Mouse (Mus musculus) neural tube, embryonic 11.5 days (tissue): ENCODE results near the gene Gstk1. TPM values are rescaled to one million over a fixed set of nuclear protein-coding genes. Genes with fewer than 3 reads are reported as not detected.

Experiments
- ATAC-seq: fragments of 200-750 bp; cut with Nextera tagmentation; 2 replicates; pipeline ENCODE4 v1.8.0; 2017; ENCODE audit warnings: moderate number of reproducible peaks, mild to moderate bottlenecking, moderate TSS enrichment, moderate library complexity; ENCODE audit not compliant: insufficient read depth, low FRiP score, low TSS enrichment
- DNase-seq: peaks from one replicate; pipeline ENCODE4 v3.0.0-alpha.2; 2015; ENCODE audit warnings: low spot score
- H3K27ac ChIP-seq: fragments of 300-500 bp; sonication (generic); 2 replicates; pipeline ENCODE4 v1.5.1; 2014; ENCODE audit warnings: low read depth, mild to moderate bottlenecking, low read length
- H3K27me3 ChIP-seq: fragments of 300-500 bp; sonication (generic); 2 replicates; pipeline ENCODE4 v1.6.1; 2014; ENCODE audit warnings: mild to moderate bottlenecking, low read length, mixed read lengths; ENCODE audit not compliant: control insufficient read depth, insufficient read depth
- H3K36me3 ChIP-seq: fragments of 300-500 bp; sonication (generic); 2 replicates; pipeline ENCODE4 v1.6.1; 2014; ENCODE audit warnings: mild to moderate bottlenecking, low read length, moderate library complexity, mixed read lengths; ENCODE audit not compliant: control insufficient read depth, insufficient read depth
- H3K4me1 ChIP-seq: fragments of 300-500 bp; sonication (generic); 2 replicates; pipeline ENCODE4 v1.6.1; 2014; ENCODE audit warnings: low read length, mixed read lengths; ENCODE audit not compliant: control insufficient read depth, insufficient read depth
- H3K4me2 ChIP-seq: fragments of 300-500 bp; sonication (generic); 2 replicates; pipeline ENCODE4 v1.6.1; 2014; ENCODE audit warnings: low read depth, mild to moderate bottlenecking, moderate library complexity
- H3K4me3 ChIP-seq: fragments of 300-500 bp; sonication (generic); 2 replicates; pipeline ENCODE4 v1.5.1; 2014; ENCODE audit warnings: low read depth, low read length
- H3K9ac ChIP-seq: fragments of 300-500 bp; sonication (generic); 2 replicates; pipeline ENCODE4 v1.6.1; 2014; ENCODE audit warnings: mild to moderate bottlenecking, low read length
- H3K9me3 ChIP-seq: fragments of 300-500 bp; sonication (generic); 2 replicates; pipeline ENCODE4 v1.6.1; 2016; ENCODE audit warnings: low read length; ENCODE audit not compliant: control insufficient read depth
- WGBS: fragments of 180-500 bp; shearing (Covaris S2); extraction: QIAGEN DNeasy Blood & Tissue Kit; methylation state at CpG from one replicate; pipeline ENCODE4 v1.1.7; 2014; 5-methylcytosine and 5-hydroxymethylcytosine counted together
- polyA plus RNA-seq: library from polyadenylated mRNA; unstranded; fragments of >200 nt; fragmentation: Nextera tagmentation; extraction: Ambion mirVana; gene quantifications from 2 replicates; pipeline ENCODE4 v1.2.1, GENCODE M21; 2014

The Gstk1 gene
- polyA plus RNA-seq, 1 experiment from 2014 or later: 21.0 TPM

GRCm38 (mm10) chr6:42293327-42293726, 47.6 kb downstream of the Gstk1 start:
- Histone ChIP-seq H3K27me3 (no peaks in the 10 kb centered on the region), H3K36me3 (no peaks in the 10 kb centered on the region; the same call in none of the 2 replicates), H3K9me3 (no peaks in the 10 kb centered on the region), H3K4me1 (no peaks in the 10 kb centered on the region), H3K4me3 (no peak overlapping the region), H3K9ac (no peak overlapping the region), H3K4me2 (no peak overlapping the region), H3K27ac (no peak overlapping the region)
- WGBS: 91% methylated on average over 6 of the region's 6 CpGs
- ATAC-seq (no peak), DNase-seq (no peak)

GRCm38 (mm10) chr6:42295549-42296094, 49.9 kb downstream of the Gstk1 start:
- Histone ChIP-seq H3K27me3 (no peaks in the 10 kb centered on the region), H3K27ac (no peak overlapping the region), H3K4me3 (no peak overlapping the region), H3K4me2 (no peak overlapping the region), H3K36me3 (no peaks in the 10 kb centered on the region; the same call in none of the 2 replicates), H3K4me1 (no peaks in the 10 kb centered on the region), H3K9ac (no peak overlapping the region), H3K9me3 (no peaks in the 10 kb centered on the region)
- DNase-seq: no peak
- 78% methylated on average over 3 of the region's 3 CpGs for WGBS
- ATAC-seq: no peak

- Histone ChIP-seq H3K27ac (no peak overlapping the region), H3K9ac (no peak overlapping the region), H3K4me1 (no peaks in the 10 kb centered on the region), H3K27me3 (no peaks in the 10 kb centered on the region), H3K36me3 (no peaks in the 10 kb centered on the region), H3K4me3 (no peak overlapping the region), H3K9me3 (no peaks in the 10 kb centered on the region), H3K4me2 (no peak overlapping the region)
- no peak for DNase-seq
- ATAC-seq: no peak
- WGBS: 87% methylated on average over 5 of the region's 5 CpGs
Measured at GRCm38 (mm10) chr6:42299362-42299761, 53.6 kb downstream of the Gstk1 start.

Other genes starting within 250 kb of the Gstk1 start
- gene Sva, start 207.5 kb upstream of the Gstk1 start, polyA plus RNA-seq: not detected in 2 replicates
- not detected in 2 replicates for gene Tas2r139, start 105.0 kb upstream of the Gstk1 start, polyA plus RNA-seq
- not detected in 2 replicates for gene Tas2r144, start 30.6 kb upstream of the Gstk1 start, polyA plus RNA-seq
- gene Tmem139, start 16.0 kb downstream of the Gstk1 start, polyA plus RNA-seq: 0.27 and 0.35 TPM in 2 replicates
- 69.2 and 72.0 TPM in 2 replicates for gene Casp2, start 19.1 kb downstream of the Gstk1 start, polyA plus RNA-seq
- gene Clcn1, start 40.8 kb downstream of the Gstk1 start, polyA plus RNA-seq: 0.92 and 1.7 TPM in 2 replicates
- gene Fam131b, start 78.7 kb downstream of the Gstk1 start, polyA plus RNA-seq: 2.7 and 3.4 TPM in 2 replicates
- 86.3 and 87.0 TPM in 2 replicates for gene Zyx, start 103.7 kb downstream of the Gstk1 start, polyA plus RNA-seq
- 0.82 and 1.1 TPM in 2 replicates for gene Epha1, start 127.3 kb downstream of the Gstk1 start, polyA plus RNA-seq
- not detected in 2 replicates for gene Tas2r143, start 154.3 kb downstream of the Gstk1 start, polyA plus RNA-seq
- gene Tas2r135, start 159.5 kb downstream of the Gstk1 start, polyA plus RNA-seq: not detected in 2 replicates
- not detected in 2 replicates for gene Tas2r126, start 188.6 kb downstream of the Gstk1 start, polyA plus RNA-seq
- gene Olfr458, start 219.3 kb downstream of the Gstk1 start, polyA plus RNA-seq: not detected in 2 replicates
- gene Olfr457, start 230.4 kb downstream of the Gstk1 start, polyA plus RNA-seq: not detected in 2 replicates
- gene Olfr456, start 241.3 kb downstream of the Gstk1 start, polyA plus RNA-seq: not detected in 2 replicates